Mouse (Mus musculus) midbrain, embryonic 14.5 days (tissue): Measurements from ENCODE around the gene Pkp4. TPM values are rescaled to one million over a fixed set of nuclear protein-coding genes. Genes with fewer than 3 reads are reported as not detected.

ENCODE experiments used
- ATAC-seq: fragments of 200-750 bp; cut with Nextera tagmentation; 2 replicates; pipeline ENCODE4 v1.8.0; 2017; ENCODE audit warnings: moderate number of reproducible peaks, moderate library complexity; ENCODE audit not compliant: low FRiP score, low TSS enrichment
- DNase-seq: peaks from one replicate; pipeline ENCODE4 v3.0.0-alpha.2; 2015
- H3K27ac ChIP-seq: fragments of 300-500 bp; sonication (generic); replicated peaks from 2 replicates; pipeline ENCODE4 v1.5.1; 2014; ENCODE audit warnings: mild to moderate bottlenecking, low read depth, low read length, moderate library complexity
- H3K27me3 ChIP-seq: fragments of 300-500 bp; sonication (generic); 2 replicates; pipeline ENCODE4 v1.6.1; 2014; ENCODE audit warnings: low read length, control low read depth, mixed read lengths; ENCODE audit not compliant: control insufficient read depth, insufficient read depth
- H3K36me3 ChIP-seq: fragments of 300-500 bp; sonication (generic); 2 replicates; pipeline ENCODE4 v1.6.1; 2014; ENCODE audit warnings: low read length, control low read depth; ENCODE audit not compliant: control insufficient read depth, insufficient read depth
- H3K4me1 ChIP-seq: fragments of 300-500 bp; sonication (generic); 2 replicates; pipeline ENCODE4 v1.6.1; 2014; ENCODE audit warnings: mild to moderate bottlenecking, antibody characterized with exemption, low read length, control low read depth; ENCODE audit not compliant: control insufficient read depth, insufficient read depth
- H3K4me2 ChIP-seq: fragments of 300-500 bp; sonication (generic); 2 replicates; pipeline ENCODE4 v1.6.1; 2014; ENCODE audit warnings: mild to moderate bottlenecking, low read length, moderate library complexity
- H3K4me3 ChIP-seq: fragments of 300-500 bp; sonication (generic); replicated peaks from 2 replicates; pipeline ENCODE4 v1.5.1; 2014; ENCODE audit warnings: low read depth, low read length
- H3K9ac ChIP-seq: fragments of 300-500 bp; sonication (generic); replicated peaks from 2 replicates; pipeline ENCODE4 v1.6.1; 2014; ENCODE audit warnings: mild to moderate bottlenecking, low read length, moderate library complexity
- H3K9me3 ChIP-seq: fragments of 300-500 bp; sonication (generic); 2 replicates; pipeline ENCODE4 v1.6.1; 2016; ENCODE audit warnings: low read length, control low read depth, mixed read lengths; ENCODE audit not compliant: control insufficient read depth
- WGBS: fragments of 180-500 bp; shearing (Covaris S2); extraction: QIAGEN DNeasy Blood & Tissue Kit; methylation state at CpG from one replicate; pipeline ENCODE4 v1.1.7; 2014; 5-methylcytosine and 5-hydroxymethylcytosine counted together
- polyA plus RNA-seq: library from polyadenylated mRNA; unstranded; fragments of >200 nt; fragmentation: Nextera tagmentation; extraction: Ambion mirVana; gene quantifications from 2 replicates; pipeline ENCODE4 v1.2.1, GENCODE M21; 2014

Gene Pkp4
- polyA plus RNA-seq, 1 experiment from 2014 or later, result 23.9 TPM

- Histone ChIP-seq H3K4me1 (no peaks in the 10 kb centered on the region; the same call in none of the 2 replicates), H3K4me3 (no peak overlapping the region), H3K27me3 (no peaks in the 10 kb centered on the region), H3K27ac (no peak overlapping the region), H3K9ac (no peak overlapping the region), H3K4me2 (no peak overlapping the region), H3K9me3 (no peaks in the 10 kb centered on the region), H3K36me3 (no peaks in the 10 kb centered on the region)
- peak; percentile 67 for DNase-seq
- WGBS, result 70% methylated on average over 8 of the region's 8 CpGs
- no peak for ATAC-seq
Measured at GRCm38 (mm10) chr2:59178191-59178590, 17.5 kb downstream of the Pkp4 start.

- Histone ChIP-seq H3K27ac (no peak overlapping the region), H3K9me3 (no peaks in the 10 kb centered on the region), H3K4me3 (no peak overlapping the region), H3K27me3 (no peaks in the 10 kb centered on the region), H3K4me1 (no peaks in the 10 kb centered on the region; the same call in none of the 2 replicates), H3K4me2 (no peak overlapping the region), H3K9ac (no peak overlapping the region), H3K36me3 (no peaks in the 10 kb centered on the region)
- ATAC-seq (no peak), DNase-seq (no peak)
- 84% methylated on average over 4 of the region's 4 CpGs for WGBS
Measured at GRCm38 (mm10) chr2:59178960-59179359, 18.3 kb downstream of the Pkp4 start.

GRCm38 (mm10) chr2:59179487-59179886 lies 18.8 kb downstream of the Pkp4 start:
- H3K4me1 ChIP-seq, result no peaks in the 10 kb centered on the region; the same call in none of the 2 replicates
- no peak for DNase-seq
- H3K27ac ChIP-seq, result no peak overlapping the region
- no peak overlapping the region for H3K4me3 ChIP-seq
- ATAC-seq, result no peak
- no peaks in the 10 kb centered on the region for H3K9me3 ChIP-seq
- WGBS, result 67% methylated on average over 5 of the region's 5 CpGs
- H3K4me2 ChIP-seq, result no peak overlapping the region
- H3K9ac ChIP-seq, result no peak overlapping the region
- no peaks in the 10 kb centered on the region for H3K36me3 ChIP-seq
- no peaks in the 10 kb centered on the region for H3K27me3 ChIP-seq

- DNase-seq, result no peak
Measured at GRCm38 (mm10) chr2:59181321-59182113, 20.9 kb downstream of the Pkp4 start.

GRCm38 (mm10) chr2:59183541-59183940 lies 22.9 kb downstream of the Pkp4 start:
- H3K27me3 ChIP-seq, result no peaks in the 10 kb centered on the region
- no peak for ATAC-seq
- H3K36me3 ChIP-seq, result peaks cover 3% of the 10 kb centered on the region; the same call in 1 of the 2 replicates
- DNase-seq, result no peak
- H3K4me2 ChIP-seq, result no peak overlapping the region
- no peak overlapping the region for H3K27ac ChIP-seq
- no peak overlapping the region for H3K9ac ChIP-seq
- H3K4me3 ChIP-seq, result no peak overlapping the region
- 91% methylated on average over 4 of the region's 4 CpGs for WGBS
- no peaks in the 10 kb centered on the region for H3K9me3 ChIP-seq
- H3K4me1 ChIP-seq, result no peaks in the 10 kb centered on the region; the same call in 1 of the 2 replicates

More at GRCm38 (mm10) chr2:59181321-59182113, 20.9 kb downstream of the Pkp4 start:
- H3K9me3 ChIP-seq, result no peaks in the 10 kb centered on the region
- H3K36me3 ChIP-seq, result no peaks in the 10 kb centered on the region
- no peak overlapping the region for H3K4me3 ChIP-seq
- no peak overlapping the region for H3K4me2 ChIP-seq
- H3K9ac ChIP-seq, result no peak overlapping the region
- no peaks in the 10 kb centered on the region; the same call in none of the 2 replicates for H3K4me1 ChIP-seq
- WGBS, result 82% methylated on average over 15 of the region's 15 CpGs
- ATAC-seq, result no peak
- no peak overlapping the region for H3K27ac ChIP-seq
- H3K27me3 ChIP-seq, result no peaks in the 10 kb centered on the region

GRCm38 (mm10) chr2:59184107-59185064 lies 23.7 kb downstream of the Pkp4 start:
- Histone ChIP-seq H3K36me3 (peaks cover 3% of the 10 kb centered on the region; the same call in 1 of the 2 replicates), H3K27me3 (no peaks in the 10 kb centered on the region), H3K4me2 (no peak overlapping the region), H3K4me3 (no peak overlapping the region), H3K9ac (no peak overlapping the region), H3K27ac (no peak overlapping the region), H3K4me1 (no peaks in the 10 kb centered on the region; the same call in 1 of the 2 replicates), H3K9me3 (no peaks in the 10 kb centered on the region)
- ATAC-seq, result no peak
- 96% methylated on average over 11 of the region's 11 CpGs for WGBS
- DNase-seq, result no peak

GRCm38 (mm10) chr2:59186122-59186521 lies 25.5 kb downstream of the Pkp4 start:
- Histone ChIP-seq H3K36me3 (peaks cover 3% of the 10 kb centered on the region; the same call in 1 of the 2 replicates), H3K27ac (no peak overlapping the region), H3K4me2 (no peak overlapping the region), H3K4me1 (no peaks in the 10 kb centered on the region), H3K27me3 (no peaks in the 10 kb centered on the region), H3K9me3 (no peaks in the 10 kb centered on the region), H3K9ac (no peak overlapping the region), H3K4me3 (no peak overlapping the region)
- no peak for ATAC-seq
- 96% methylated on average over 8 of the region's 8 CpGs for WGBS
- DNase-seq, result no peak

GRCm38 (mm10) chr2:59186966-59187365 lies 26.3 kb downstream of the Pkp4 start:
- Histone ChIP-seq H3K4me1 (no peaks in the 10 kb centered on the region), H3K4me2 (no peak overlapping the region), H3K27ac (no peak overlapping the region), H3K9me3 (no peaks in the 10 kb centered on the region), H3K27me3 (no peaks in the 10 kb centered on the region), H3K9ac (no peak overlapping the region), H3K4me3 (no peak overlapping the region), H3K36me3 (peaks cover 3% of the 10 kb centered on the region; the same call in 1 of the 2 replicates)
- 96% methylated on average over 6 of the region's 6 CpGs for WGBS
- DNase-seq, result no peak
- ATAC-seq, result no peak
